Mouse (Mus musculus) embryonic facial prominence, embryonic 10.5 days (tissue): ENCODE data around the gene Wdr17. TPM values are rescaled to one million over a fixed set of nuclear protein-coding genes. Genes with fewer than 3 reads are reported as not detected.

Experiments
- DNase-seq: peaks from one replicate; pipeline ENCODE4 v3.0.0-alpha.2; 2017; ENCODE audit warnings: low spot score
- H3K27ac ChIP-seq: fragments of 300-500 bp; sonication (generic); replicated peaks from 2 replicates; pipeline ENCODE4 v1.5.1; 2016; ENCODE audit warnings: mild to moderate bottlenecking
- H3K27me3 ChIP-seq: fragments of 300-500 bp; sonication (generic); replicated peaks from 2 replicates; pipeline ENCODE4 v1.6.1; 2016; ENCODE audit warnings: low read depth, mild to moderate bottlenecking; ENCODE audit not compliant: poor library complexity, severe bottlenecking
- H3K36me3 ChIP-seq: fragments of 300-500 bp; sonication (generic); replicated peaks from 2 replicates; pipeline ENCODE4 v1.6.1; 2016; ENCODE audit warnings: mild to moderate bottlenecking, moderate library complexity
- H3K4me1 ChIP-seq: fragments of 300-500 bp; sonication (generic); 2 replicates; pipeline ENCODE4 v1.6.1; 2016
- H3K4me3 ChIP-seq: fragments of 300-500 bp; sonication (generic); 2 replicates; pipeline ENCODE4 v1.5.1; 2016; ENCODE audit warnings: mild to moderate bottlenecking, moderate library complexity
- H3K9me3 ChIP-seq: fragments of 300-500 bp; sonication (generic); 2 replicates; pipeline ENCODE4 v1.6.1; 2016; ENCODE audit warnings: mild to moderate bottlenecking
- WGBS: fragments of 180-500 bp; shearing (Covaris S2); methylation state at CpG from one replicate; pipeline ENCODE4 v1.1.7; 2016; 5-methylcytosine and 5-hydroxymethylcytosine counted together
- polyA plus RNA-seq: library from polyadenylated mRNA; unstranded; fragments of >200 nt; fragmentation: Nextera tagmentation; extraction: Ambion mirVana; gene quantifications from 2 replicates; pipeline ENCODE4 v1.2.1, GENCODE M21; 2016

The Wdr17 gene
- polyA plus RNA-seq, 1 experiment from 2014 or later = 1.8 TPM

DNA sequence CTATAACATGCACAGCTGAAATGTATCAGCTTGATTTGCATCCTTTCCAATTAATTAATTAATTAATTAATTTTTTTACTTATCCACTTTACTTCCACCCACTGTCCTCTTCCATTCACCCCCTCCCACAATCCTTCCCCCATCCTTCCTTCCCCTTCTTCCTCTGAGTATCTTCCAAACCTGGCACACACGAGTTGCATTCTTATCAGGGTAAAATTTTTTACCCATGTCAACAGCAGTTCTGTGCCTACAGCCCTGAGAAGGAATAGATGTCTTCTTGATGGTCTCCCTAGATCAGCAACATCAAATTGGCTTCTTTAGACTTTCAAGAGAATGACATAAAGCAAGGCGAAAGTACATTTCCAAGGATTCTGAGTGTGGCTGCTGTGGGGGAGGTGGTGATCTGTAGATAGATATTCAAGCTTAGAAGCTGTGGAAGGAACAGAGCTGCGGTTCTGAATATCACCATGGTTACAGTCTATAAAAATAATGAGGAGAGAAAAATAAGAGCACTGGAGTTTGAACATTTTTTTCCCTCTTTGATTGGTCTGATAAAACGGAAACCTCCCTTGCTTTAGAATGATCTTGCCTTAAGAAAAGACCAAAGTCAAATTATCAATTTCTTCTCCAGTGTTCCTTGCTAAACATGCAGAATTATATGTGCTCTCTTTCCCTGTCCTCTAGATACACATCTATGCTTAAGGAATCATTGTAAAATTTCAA lies 22.8 kb downstream of the Wdr17 start:
- no peak overlapping the region for H3K4me3 ChIP-seq
- DNase-seq = no peak

DNA sequence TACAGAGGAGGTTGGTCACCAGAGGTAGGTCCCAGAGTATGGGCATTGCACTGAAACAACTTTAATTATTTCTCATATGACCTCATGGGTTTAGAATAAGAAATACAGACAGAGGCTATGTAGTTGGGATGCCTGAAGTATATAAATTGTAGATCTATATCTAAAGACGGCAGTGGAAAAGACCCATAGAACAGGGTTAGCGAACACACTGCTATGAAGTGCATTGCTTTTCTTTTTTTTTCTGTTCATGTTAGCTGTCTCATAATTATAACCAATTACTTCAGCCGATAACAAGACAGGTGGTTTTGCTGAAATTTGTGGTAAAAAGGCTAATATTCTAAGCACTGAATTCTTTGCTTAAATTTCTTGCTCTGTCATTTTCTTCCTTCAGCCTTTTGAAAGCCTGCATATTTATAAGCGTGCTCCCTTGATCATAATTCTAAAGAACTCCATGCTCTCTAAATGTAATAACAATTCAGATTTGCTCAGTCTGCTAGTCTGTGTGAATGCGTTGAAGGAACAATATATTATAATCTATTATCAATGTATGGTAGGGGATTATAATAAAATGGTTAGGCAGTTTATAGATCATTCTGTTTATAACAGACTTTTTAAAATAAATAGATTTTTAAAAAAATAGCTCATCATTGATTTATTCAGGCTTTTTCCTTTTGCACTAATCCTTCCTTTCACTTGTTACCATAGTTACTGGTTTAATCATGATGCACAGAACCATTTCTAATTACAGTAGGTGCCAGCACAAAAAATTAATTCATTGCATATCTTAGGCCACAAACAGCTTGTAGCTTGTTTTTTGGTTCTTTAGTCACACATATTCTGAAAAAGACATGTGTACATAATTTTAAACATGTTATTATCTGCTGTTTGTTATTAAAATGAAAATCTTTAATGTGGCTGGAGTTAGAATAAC lies 50.7 kb downstream of the Wdr17 start:
- no peaks in the 10 kb centered on the region for H3K4me1 ChIP-seq
- 91% methylated on average over 5 of the region's 5 CpGs for WGBS

More for the DNA sequence above, 22.8 kb downstream of the Wdr17 start:
- Histone ChIP-seq H3K27ac (no peak overlapping the region), H3K36me3 (no peaks in the 10 kb centered on the region), H3K4me1 (no peaks in the 10 kb centered on the region), H3K9me3 (no peaks in the 10 kb centered on the region), H3K27me3 (no peaks in the 10 kb centered on the region)
- WGBS = 82% methylated on average over 4 of the region's 4 CpGs

DNA sequence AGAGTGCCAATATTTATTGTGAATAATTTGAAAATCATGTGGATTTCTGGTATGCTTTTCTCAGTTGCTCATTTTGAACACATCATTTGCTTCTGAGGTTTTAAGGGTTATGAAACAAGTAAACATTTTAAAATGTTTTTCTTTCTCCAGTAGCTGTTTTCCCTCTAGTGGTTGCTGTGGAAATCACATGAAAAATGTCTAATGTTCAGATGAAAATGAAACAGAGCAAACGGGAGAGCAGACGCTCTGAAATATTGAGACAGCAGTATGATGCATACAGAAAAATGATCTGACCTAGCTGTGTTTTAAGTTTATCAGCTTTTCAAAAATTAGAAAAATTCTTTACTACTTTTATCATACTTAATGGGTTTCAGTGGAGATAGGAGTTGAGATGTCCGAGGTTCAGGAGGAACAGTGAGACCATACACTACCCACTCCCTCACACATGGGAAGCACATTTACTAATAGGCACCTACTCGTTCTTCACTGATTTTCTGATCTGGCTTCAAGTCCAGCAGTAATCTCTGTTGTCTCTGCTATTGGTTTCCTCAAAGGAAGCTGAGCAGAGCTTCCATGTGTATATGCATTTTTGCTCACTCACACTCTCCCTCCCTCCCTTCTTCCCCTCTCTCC lies 57.1 kb downstream of the Wdr17 start:
- no peak for DNase-seq
- no peaks in the 10 kb centered on the region for H3K9me3 ChIP-seq
- no peaks in the 10 kb centered on the region for H3K27me3 ChIP-seq
- H3K27ac ChIP-seq = no peak overlapping the region
- no peak overlapping the region for H3K4me3 ChIP-seq
- WGBS = 76% methylated on average over 4 of the region's 4 CpGs
- H3K4me1 ChIP-seq = no peaks in the 10 kb centered on the region
- H3K36me3 ChIP-seq = no peaks in the 10 kb centered on the region

More for the DNA sequence above, 50.7 kb downstream of the Wdr17 start:
- Histone ChIP-seq H3K27ac (no peak overlapping the region), H3K36me3 (no peaks in the 10 kb centered on the region), H3K9me3 (no peaks in the 10 kb centered on the region), H3K4me3 (no peak overlapping the region), H3K27me3 (no peaks in the 10 kb centered on the region)
- DNase-seq = no peak

DNA sequence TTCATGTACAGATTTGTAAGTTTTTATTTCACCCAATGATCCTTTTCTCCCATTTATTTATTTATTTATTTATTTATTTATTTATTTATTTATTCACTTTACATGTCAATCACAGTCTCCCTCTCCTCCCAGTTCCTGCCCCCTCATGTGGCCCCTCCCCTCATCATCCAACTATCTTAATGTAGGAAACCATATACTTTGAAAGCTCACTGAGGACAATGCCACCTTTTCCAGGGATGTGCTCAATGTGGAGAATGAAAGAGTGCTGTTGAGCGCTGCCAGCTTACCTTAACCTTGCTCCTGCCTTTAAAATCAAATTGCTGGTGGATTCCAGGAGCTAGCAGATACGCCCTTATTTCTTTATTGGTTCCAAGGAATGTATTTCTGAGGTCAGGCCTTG lies 59.0 kb downstream of the Wdr17 start:
- Histone ChIP-seq H3K27ac (no peak overlapping the region), H3K9me3 (no peaks in the 10 kb centered on the region), H3K4me3 (no peak overlapping the region), H3K4me1 (no peaks in the 10 kb centered on the region), H3K27me3 (no peaks in the 10 kb centered on the region), H3K36me3 (no peaks in the 10 kb centered on the region)
- DNase-seq = no peak
- WGBS = 91% methylated on average over 2 of the region's 2 CpGs

DNA sequence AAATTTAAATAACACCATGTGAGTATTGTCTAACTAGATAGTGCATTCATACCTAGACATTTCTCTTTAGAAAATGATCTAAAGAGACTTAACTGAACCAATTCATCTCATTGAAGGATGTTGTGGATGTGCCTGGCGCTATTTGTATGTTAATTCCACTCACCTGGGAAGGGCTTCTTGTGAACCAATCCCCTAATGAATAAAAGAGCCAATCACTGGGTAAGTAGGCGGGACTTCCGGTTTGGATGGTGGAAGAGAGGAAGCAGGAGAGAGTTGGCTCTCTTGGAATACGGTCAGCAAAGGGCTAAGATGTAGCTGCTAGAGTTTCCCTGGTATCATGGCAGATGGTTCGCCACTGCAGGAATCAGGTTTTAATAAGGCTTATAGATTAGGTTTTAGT lies 64.0 kb downstream of the Wdr17 start:
- WGBS = 87% methylated on average over 5 of the region's 5 CpGs
- no peak overlapping the region for H3K27ac ChIP-seq

DNA sequence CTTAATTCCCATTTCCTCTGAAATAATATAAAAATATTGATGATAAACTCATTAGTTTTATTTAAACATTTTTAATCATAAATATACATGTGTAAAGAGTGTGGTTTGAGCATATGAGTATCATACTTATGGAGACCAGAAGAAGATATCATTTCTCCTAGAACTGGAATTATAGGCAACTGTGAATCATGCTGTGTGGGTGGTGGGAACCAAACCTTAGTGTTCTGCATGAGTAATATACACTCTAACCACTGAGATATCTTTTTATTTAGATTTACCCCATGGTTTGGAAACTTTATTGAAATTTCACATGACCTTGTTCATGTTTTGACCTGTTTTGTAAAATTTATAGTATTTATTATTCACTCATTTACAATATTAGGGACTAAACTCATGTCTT lies 68.3 kb downstream of the Wdr17 start:
- H3K27me3 ChIP-seq = no peaks in the 10 kb centered on the region
- DNase-seq = no peak
- no peak overlapping the region for H3K27ac ChIP-seq
- H3K4me1 ChIP-seq = no peaks in the 10 kb centered on the region
- H3K36me3 ChIP-seq = no peaks in the 10 kb centered on the region
- no peak overlapping the region for H3K4me3 ChIP-seq
- H3K9me3 ChIP-seq = 0 out of 2 replicates have a peak, but pooled peaks cover 2% of the 10 kb centered on the region

More for the DNA sequence above, 64.0 kb downstream of the Wdr17 start:
- no peaks in the 10 kb centered on the region for H3K27me3 ChIP-seq
- no peaks in the 10 kb centered on the region for H3K9me3 ChIP-seq
- no peak for DNase-seq
- no peaks in the 10 kb centered on the region for H3K36me3 ChIP-seq
- no peak overlapping the region for H3K4me3 ChIP-seq
- H3K4me1 ChIP-seq = no peaks in the 10 kb centered on the region

DNA sequence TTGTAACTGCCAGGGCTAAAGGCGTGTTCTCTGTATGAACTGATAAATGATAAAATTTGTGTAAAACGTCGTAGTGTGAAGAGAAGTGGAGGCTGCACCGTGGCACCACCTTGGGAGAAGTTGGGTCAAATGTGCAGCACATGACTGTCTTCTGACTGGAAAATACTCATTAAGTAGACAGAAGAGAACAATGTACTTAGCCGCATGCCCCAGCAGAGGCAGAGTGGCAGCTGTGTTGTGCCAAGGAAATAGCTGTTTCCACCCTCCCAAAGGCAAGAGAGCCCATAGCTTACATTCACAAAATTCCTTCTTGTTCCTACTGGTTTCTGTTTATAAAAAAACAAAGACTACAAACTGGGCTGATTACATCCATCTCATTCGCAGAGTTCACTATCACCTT lies 78.8 kb downstream of the Wdr17 start:
- 0 out of 2 replicates have a peak, but pooled peaks cover 4% of the 10 kb centered on the region for H3K4me1 ChIP-seq
- no peak overlapping the region for H3K27ac ChIP-seq
- no peaks in the 10 kb centered on the region for H3K36me3 ChIP-seq
- H3K4me3 ChIP-seq = no peak overlapping the region
- DNase-seq = no peak
- H3K27me3 ChIP-seq = no peaks in the 10 kb centered on the region
- WGBS = 73% methylated on average over 6 of the region's 6 CpGs
- H3K9me3 ChIP-seq = no peaks in the 10 kb centered on the region

DNA sequence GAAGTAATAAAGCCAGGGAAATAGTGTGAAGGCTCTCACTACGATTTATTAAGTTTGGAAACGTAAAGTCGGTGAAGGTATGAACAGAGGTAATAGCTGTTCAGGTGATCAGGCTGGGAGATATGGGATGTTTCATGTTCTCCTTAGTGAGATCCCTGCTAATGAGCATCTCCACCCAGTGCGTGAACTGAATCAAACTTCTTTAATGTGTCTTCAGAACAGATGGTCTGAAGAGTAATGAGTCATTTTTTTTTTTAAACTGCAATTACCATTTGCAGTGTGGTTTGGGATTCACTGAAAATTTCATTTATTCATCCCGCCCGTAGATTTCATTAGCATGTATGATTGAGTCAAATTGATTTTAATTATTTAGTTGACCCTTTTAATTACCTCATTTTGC lies 80.8 kb downstream of the Wdr17 start:
- no peak overlapping the region for H3K4me3 ChIP-seq
- no peaks in the 10 kb centered on the region for H3K27me3 ChIP-seq
- H3K9me3 ChIP-seq = no peaks in the 10 kb centered on the region
- H3K4me1 ChIP-seq = 0 out of 2 replicates have a peak, but pooled peaks cover 4% of the 10 kb centered on the region
- H3K36me3 ChIP-seq = no peaks in the 10 kb centered on the region
- no peak for DNase-seq
- WGBS = 93% methylated on average over 6 of the region's 6 CpGs
- H3K27ac ChIP-seq = no peak overlapping the region

DNA sequence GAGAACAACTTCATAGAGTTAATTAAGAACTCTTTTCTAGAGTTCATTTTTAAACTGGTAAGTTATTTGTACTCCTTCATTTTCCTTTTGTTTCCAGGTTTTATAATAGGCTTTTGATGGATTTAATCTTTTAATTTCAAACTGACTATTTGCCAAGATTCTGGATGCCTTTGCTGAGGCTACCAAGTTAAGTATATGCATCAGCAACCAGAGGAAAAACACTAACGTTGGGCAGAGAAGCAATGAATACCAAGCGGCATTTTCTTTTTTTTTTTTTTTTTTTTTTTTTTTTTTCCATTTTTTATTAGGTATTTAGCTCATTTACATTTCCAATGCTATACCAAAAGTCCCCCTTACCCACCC lies 94.3 kb downstream of the Wdr17 start:
- Histone ChIP-seq H3K36me3 (no peaks in the 10 kb centered on the region), H3K9me3 (no peaks in the 10 kb centered on the region), H3K4me3 (no peak overlapping the region), H3K27me3 (no peaks in the 10 kb centered on the region), H3K4me1 (no peaks in the 10 kb centered on the region), H3K27ac (no peak overlapping the region)
- WGBS = 93% methylated on average over 2 of the region's 2 CpGs
- DNase-seq = no peak

DNA sequence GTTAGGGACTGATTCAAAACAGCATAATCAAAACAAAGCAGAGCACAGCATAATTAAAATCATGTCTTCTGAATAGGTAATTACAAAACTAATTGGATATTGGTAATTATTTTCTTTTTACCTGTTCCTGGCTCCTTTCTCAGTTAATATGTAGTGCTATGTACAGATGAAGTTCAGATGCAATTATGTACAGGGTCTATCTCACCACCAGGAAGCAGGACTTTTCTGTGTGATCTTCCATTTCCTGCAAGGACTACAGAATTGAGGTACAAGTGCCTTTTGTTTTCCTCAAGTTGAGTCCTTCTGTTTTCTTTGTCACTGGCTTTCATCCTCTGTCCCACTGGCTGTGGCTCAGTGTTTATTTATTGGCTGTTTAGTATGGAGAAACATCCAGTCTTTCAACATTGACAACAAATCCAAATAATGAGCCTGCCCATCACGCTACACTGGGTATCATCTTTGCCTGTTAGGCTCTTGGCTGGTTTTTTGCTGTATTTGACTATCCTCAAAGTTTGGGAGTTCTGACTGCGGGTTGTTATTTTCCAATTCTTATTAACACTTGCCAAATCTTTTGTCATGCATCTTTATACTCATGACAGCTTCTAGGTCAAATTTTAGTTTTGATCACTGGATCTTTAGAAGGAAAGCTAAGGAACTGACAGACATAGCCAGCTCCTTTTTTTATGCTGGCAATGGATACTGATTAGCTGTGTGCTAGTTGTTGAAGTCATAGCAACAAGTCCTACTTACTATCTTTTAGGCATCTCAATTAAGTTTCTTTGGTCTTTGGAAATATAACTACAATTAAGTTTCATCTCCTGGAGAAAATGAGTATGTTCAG lies 94.9 kb downstream of the Wdr17 start:
- no peak overlapping the region for H3K4me3 ChIP-seq
- no peaks in the 10 kb centered on the region for H3K4me1 ChIP-seq
- no peaks in the 10 kb centered on the region for H3K36me3 ChIP-seq
- 72% methylated on average over 2 of the region's 2 CpGs for WGBS
- H3K27me3 ChIP-seq = no peaks in the 10 kb centered on the region
- no peaks in the 10 kb centered on the region for H3K9me3 ChIP-seq
- H3K27ac ChIP-seq = no peak overlapping the region
- DNase-seq = no peak

DNA sequence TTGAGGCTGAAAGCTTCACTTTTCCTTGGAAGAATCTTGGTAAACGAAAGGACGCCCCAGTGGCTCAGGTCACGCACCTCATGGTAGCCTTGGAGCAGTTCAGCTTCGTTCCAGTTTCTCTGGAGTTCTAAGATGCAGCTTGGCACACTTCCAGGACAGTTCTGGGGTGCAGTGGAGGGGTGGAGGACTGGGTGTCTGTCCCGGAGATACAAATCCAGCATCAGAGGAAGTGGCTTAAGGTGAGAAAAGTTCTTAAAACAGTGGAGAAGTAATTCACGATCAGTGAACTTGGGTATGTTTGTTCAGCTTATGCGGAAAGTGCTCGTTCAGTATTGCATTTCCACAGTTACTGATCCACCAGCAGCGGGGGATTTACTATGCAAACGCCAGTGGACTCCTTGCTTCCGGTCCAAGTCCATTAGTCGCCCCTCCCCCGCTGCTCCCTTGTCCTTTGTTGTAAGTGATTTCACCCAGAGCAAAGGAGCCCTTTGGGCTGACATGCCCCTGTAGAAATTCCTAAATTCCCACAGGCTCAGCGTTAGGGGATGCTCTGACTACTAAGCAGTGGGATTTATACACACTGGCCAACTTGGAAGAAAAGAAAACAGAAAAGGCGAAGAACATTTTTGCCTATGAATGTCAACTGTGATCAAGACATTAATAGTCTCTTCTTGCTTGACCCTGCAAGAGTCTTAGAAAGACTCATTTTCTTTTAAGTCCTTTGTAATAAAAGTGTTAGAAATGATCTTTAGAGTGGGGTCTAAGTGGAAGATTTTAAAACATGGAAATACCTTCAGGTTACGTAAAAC lies 106.6 kb downstream of the Wdr17 start:
- H3K4me1 ChIP-seq = peaks cover 18% of the 10 kb centered on the region
- H3K9me3 ChIP-seq = no peaks in the 10 kb centered on the region
- H3K36me3 ChIP-seq = no peaks in the 10 kb centered on the region
- no peaks in the 10 kb centered on the region for H3K27me3 ChIP-seq
- peak overlapping the region; percentile 60 for H3K4me3 ChIP-seq
- peak; percentile 82 for DNase-seq
- 10% methylated on average over 16 of the region's 16 CpGs for WGBS
- peak overlapping the region; percentile 81 for H3K27ac ChIP-seq
